Mouse (Mus musculus) neural tube, embryonic 11.5 days (tissue): ENCODE measurements at regions not wholly inside any gene's neighbourhood (a gene's known extent, or its start where the extent isn't known, plus 50 kb on each side); places are given as distances from the start of the nearest gene placed in this dataset.

ENCODE experiments used
- ATAC-seq: fragments of 200-750 bp; cut with Nextera tagmentation; 2 replicates; pipeline ENCODE4 v1.8.0; 2017; ENCODE audit warnings: moderate number of reproducible peaks, mild to moderate bottlenecking, moderate TSS enrichment, moderate library complexity; ENCODE audit not compliant: insufficient read depth, low FRiP score, low TSS enrichment
- DNase-seq: peaks from one replicate; pipeline ENCODE4 v3.0.0-alpha.2; 2015; ENCODE audit warnings: low spot score
- H3K27ac ChIP-seq: fragments of 300-500 bp; sonication (generic); 2 replicates; pipeline ENCODE4 v1.5.1; 2014; ENCODE audit warnings: low read depth, mild to moderate bottlenecking, low read length
- H3K27me3 ChIP-seq: fragments of 300-500 bp; sonication (generic); 2 replicates; pipeline ENCODE4 v1.6.1; 2014; ENCODE audit warnings: mild to moderate bottlenecking, low read length, mixed read lengths; ENCODE audit not compliant: control insufficient read depth, insufficient read depth
- H3K36me3 ChIP-seq: fragments of 300-500 bp; sonication (generic); 2 replicates; pipeline ENCODE4 v1.6.1; 2014; ENCODE audit warnings: mild to moderate bottlenecking, low read length, moderate library complexity, mixed read lengths; ENCODE audit not compliant: control insufficient read depth, insufficient read depth
- H3K4me1 ChIP-seq: fragments of 300-500 bp; sonication (generic); 2 replicates; pipeline ENCODE4 v1.6.1; 2014; ENCODE audit warnings: low read length, mixed read lengths; ENCODE audit not compliant: control insufficient read depth, insufficient read depth
- H3K4me2 ChIP-seq: fragments of 300-500 bp; sonication (generic); 2 replicates; pipeline ENCODE4 v1.6.1; 2014; ENCODE audit warnings: low read depth, mild to moderate bottlenecking, moderate library complexity
- H3K4me3 ChIP-seq: fragments of 300-500 bp; sonication (generic); 2 replicates; pipeline ENCODE4 v1.5.1; 2014; ENCODE audit warnings: low read depth, low read length
- H3K9ac ChIP-seq: fragments of 300-500 bp; sonication (generic); 2 replicates; pipeline ENCODE4 v1.6.1; 2014; ENCODE audit warnings: mild to moderate bottlenecking, low read length
- H3K9me3 ChIP-seq: fragments of 300-500 bp; sonication (generic); 2 replicates; pipeline ENCODE4 v1.6.1; 2016; ENCODE audit warnings: low read length; ENCODE audit not compliant: control insufficient read depth
- WGBS: fragments of 180-500 bp; shearing (Covaris S2); extraction: QIAGEN DNeasy Blood & Tissue Kit; methylation state at CpG from one replicate; pipeline ENCODE4 v1.1.7; 2014; 5-methylcytosine and 5-hydroxymethylcytosine counted together

- DNase-seq (no peak), ATAC-seq (no peak)
- no peak overlapping the region for H3K27ac ChIP-seq
- no peaks in the 10 kb centered on the region for H3K36me3 ChIP-seq
- no peaks in the 10 kb centered on the region for H3K4me1 ChIP-seq
- WGBS = 70% methylated on average over 3 of the region's 3 CpGs
- H3K9me3 ChIP-seq = no peaks in the 10 kb centered on the region
- no peak overlapping the region for H3K4me3 ChIP-seq
- H3K4me2 ChIP-seq = no peak overlapping the region
- H3K27me3 ChIP-seq = no peaks in the 10 kb centered on the region
- no peak overlapping the region for H3K9ac ChIP-seq
Measured at GRCm38 (mm10) chr6:31695885-31696284, 132.1 kb upstream of the Podxl start.

DNA sequence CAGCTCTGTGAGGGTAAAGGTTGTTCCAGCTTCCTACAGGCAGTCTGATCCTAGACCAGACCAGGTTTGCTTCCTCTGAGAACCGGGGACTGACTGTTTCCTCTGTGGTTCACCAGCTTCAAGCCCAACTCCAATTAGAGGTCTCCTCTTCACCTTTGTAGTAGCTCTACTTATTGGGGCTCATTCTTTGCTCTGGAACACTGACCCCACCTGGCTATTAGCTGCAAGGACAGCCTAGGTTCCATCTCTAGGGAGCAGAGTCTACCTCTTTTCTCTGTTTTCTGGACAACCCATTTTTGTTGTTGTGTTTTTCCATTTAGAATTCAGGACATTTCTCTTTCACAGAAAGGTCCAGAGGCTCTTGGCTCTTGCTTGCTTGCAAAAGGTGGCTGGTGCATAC, 129.3 kb upstream of the Podxl start:
- ATAC-seq = no peak
- no peak overlapping the region for H3K4me2 ChIP-seq
- H3K27ac ChIP-seq = no peak overlapping the region
- no peaks in the 10 kb centered on the region for H3K27me3 ChIP-seq
- 89% methylated on average over 1 of the region's 1 CpGs for WGBS
- no peaks in the 10 kb centered on the region for H3K9me3 ChIP-seq
- no peak overlapping the region for H3K9ac ChIP-seq
- no peak for DNase-seq
- H3K4me3 ChIP-seq = no peak overlapping the region
- no peaks in the 10 kb centered on the region for H3K36me3 ChIP-seq
- no peaks in the 10 kb centered on the region for H3K4me1 ChIP-seq

GRCm38 (mm10) chr6:31692024-31692423, 128.2 kb upstream of the Podxl start:
- no peak overlapping the region for H3K4me3 ChIP-seq
- no peak overlapping the region for H3K27ac ChIP-seq
- 88% methylated on average over 6 of the region's 6 CpGs for WGBS
- no peaks in the 10 kb centered on the region for H3K4me1 ChIP-seq
- no peak overlapping the region for H3K9ac ChIP-seq
- H3K36me3 ChIP-seq = no peaks in the 10 kb centered on the region
- no peaks in the 10 kb centered on the region for H3K9me3 ChIP-seq
- no peak for ATAC-seq
- no peaks in the 10 kb centered on the region for H3K27me3 ChIP-seq
- DNase-seq = no peak
- H3K4me2 ChIP-seq = no peak overlapping the region

GRCm38 (mm10) chr6:31680101-31680500, 116.3 kb upstream of the Podxl start:
- no peak overlapping the region for H3K4me2 ChIP-seq
- H3K27ac ChIP-seq = no peak overlapping the region
- no peaks in the 10 kb centered on the region for H3K4me1 ChIP-seq
- no peak overlapping the region for H3K4me3 ChIP-seq
- no peak for DNase-seq
- no peaks in the 10 kb centered on the region for H3K27me3 ChIP-seq
- 85% methylated on average over 2 of the region's 2 CpGs for WGBS
- no peaks in the 10 kb centered on the region for H3K9me3 ChIP-seq
- ATAC-seq = no peak
- H3K36me3 ChIP-seq = no peaks in the 10 kb centered on the region
- H3K9ac ChIP-seq = no peak overlapping the region

DNA sequence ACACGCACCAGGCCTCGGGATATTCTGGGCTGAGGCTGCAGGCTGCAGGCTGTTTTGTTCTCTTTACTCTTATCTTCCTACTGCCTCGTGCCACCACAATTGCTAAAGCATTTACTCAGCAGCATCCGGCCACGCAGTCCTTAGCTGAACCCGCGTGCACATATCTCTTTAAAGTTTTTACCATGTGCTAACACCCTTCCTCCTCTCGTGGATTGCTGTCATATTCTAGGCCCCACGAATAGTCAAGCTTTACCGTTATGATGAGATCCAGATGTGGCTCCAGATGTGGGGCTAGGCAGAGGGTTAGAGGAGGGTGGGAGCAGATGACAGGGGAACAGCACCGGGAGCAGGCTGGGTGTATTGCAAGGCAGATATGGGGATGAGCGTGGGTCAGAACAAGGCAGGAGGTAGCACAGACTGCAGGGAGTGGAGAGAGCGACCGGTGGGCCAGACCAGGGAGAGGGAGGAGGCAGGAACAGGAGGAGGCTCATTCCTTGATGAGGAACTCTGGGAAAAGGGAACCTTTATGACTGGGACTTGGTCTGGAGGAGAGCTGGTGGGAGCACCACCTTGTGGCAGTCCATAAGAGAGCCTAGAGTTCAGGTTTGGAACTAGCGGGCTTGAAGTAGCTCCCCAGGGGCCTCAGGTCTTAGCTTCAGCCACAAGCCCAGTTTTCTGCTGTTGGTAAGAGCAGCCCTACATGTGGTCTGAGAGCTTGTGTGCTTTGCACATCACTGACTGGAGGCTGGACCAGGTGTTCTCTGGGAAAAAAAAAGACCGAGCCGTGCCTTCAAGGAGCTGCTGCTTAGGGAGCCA, 102.1 kb upstream of the Podxl start:
- H3K4me2 ChIP-seq = no peak overlapping the region
- DNase-seq (peak; percentile 33), ATAC-seq (no peak)
- H3K27me3 ChIP-seq = no peaks in the 10 kb centered on the region
- H3K4me1 ChIP-seq = peaks cover 2% of the 10 kb centered on the region; the same call in 1 of the 2 replicates
- no peak overlapping the region for H3K27ac ChIP-seq
- H3K4me3 ChIP-seq = no peak overlapping the region
- no peaks in the 10 kb centered on the region for H3K36me3 ChIP-seq
- no peak overlapping the region for H3K9ac ChIP-seq
- H3K9me3 ChIP-seq = no peaks in the 10 kb centered on the region
- 65% methylated on average over 17 of the region's 17 CpGs for WGBS

- H3K36me3 ChIP-seq = no peaks in the 10 kb centered on the region
- no peak overlapping the region for H3K4me3 ChIP-seq
- no peak overlapping the region for H3K9ac ChIP-seq
- peak; percentile 41; the same call in 1 of the 2 replicates for ATAC-seq
- no peaks in the 10 kb centered on the region for H3K27me3 ChIP-seq
- no peak overlapping the region for H3K4me2 ChIP-seq
- WGBS = 23% methylated on average over 7 of the region's 7 CpGs
- H3K4me1 ChIP-seq = peaks cover 2% of the 10 kb centered on the region; the same call in 1 of the 2 replicates
- H3K27ac ChIP-seq = no peak overlapping the region
- no peaks in the 10 kb centered on the region for H3K9me3 ChIP-seq
- DNase-seq = peak; percentile 80
Measured at GRCm38 (mm10) chr6:31664495-31664894, 100.7 kb upstream of the Podxl start.

DNA sequence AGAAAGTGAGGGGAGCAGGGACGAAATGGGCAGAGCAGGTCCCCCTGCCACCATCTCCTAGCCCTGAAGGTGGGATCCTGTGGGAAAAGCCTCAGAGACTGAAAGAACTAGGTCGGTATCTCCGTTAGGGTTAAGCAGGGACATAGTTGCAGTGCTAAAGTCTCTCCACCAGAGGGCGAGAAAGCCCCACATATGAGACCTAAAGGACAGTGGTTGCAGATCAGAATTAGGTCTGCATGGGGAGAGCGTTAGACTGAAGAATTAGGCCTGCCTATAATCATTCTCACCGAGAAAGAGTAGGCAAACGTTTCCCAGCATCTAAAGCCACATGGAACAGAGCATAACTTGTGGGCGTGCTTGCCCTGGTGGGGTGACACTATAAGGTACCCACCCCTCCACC, 97.0 kb upstream of the Podxl start:
- ATAC-seq (no peak), DNase-seq (peak; percentile 74)
- H3K9me3 ChIP-seq = no peaks in the 10 kb centered on the region
- no peak overlapping the region for H3K9ac ChIP-seq
- no peak overlapping the region for H3K4me3 ChIP-seq
- H3K4me2 ChIP-seq = no peak overlapping the region
- H3K4me1 ChIP-seq = no peaks in the 10 kb centered on the region; the same call in 1 of the 2 replicates
- H3K27ac ChIP-seq = no peak overlapping the region
- WGBS = 18% methylated on average over 8 of the region's 8 CpGs
- H3K27me3 ChIP-seq = no peaks in the 10 kb centered on the region
- no peaks in the 10 kb centered on the region for H3K36me3 ChIP-seq

GRCm38 (mm10) chr6:31659901-31660300, 96.1 kb upstream of the Podxl start:
- no peak overlapping the region for H3K4me3 ChIP-seq
- no peak overlapping the region for H3K27ac ChIP-seq
- H3K9me3 ChIP-seq = no peaks in the 10 kb centered on the region
- WGBS = 35% methylated on average over 4 of the region's 4 CpGs
- no peaks in the 10 kb centered on the region; the same call in 1 of the 2 replicates for H3K4me1 ChIP-seq
- H3K36me3 ChIP-seq = no peaks in the 10 kb centered on the region
- H3K9ac ChIP-seq = no peak overlapping the region
- no peaks in the 10 kb centered on the region for H3K27me3 ChIP-seq
- no peak overlapping the region for H3K4me2 ChIP-seq
- ATAC-seq = no peak
- DNase-seq = no peak
